Mouse (Mus musculus): ENCODE results near the gene Il10ra. TPM values are rescaled to one million over a fixed set of nuclear protein-coding genes. Genes with fewer than 3 reads are reported as not detected.

Gene Il10ra
- polyA plus RNA-seq, 1 experiment from 2014 or later = 1.1 TPM

DNA sequence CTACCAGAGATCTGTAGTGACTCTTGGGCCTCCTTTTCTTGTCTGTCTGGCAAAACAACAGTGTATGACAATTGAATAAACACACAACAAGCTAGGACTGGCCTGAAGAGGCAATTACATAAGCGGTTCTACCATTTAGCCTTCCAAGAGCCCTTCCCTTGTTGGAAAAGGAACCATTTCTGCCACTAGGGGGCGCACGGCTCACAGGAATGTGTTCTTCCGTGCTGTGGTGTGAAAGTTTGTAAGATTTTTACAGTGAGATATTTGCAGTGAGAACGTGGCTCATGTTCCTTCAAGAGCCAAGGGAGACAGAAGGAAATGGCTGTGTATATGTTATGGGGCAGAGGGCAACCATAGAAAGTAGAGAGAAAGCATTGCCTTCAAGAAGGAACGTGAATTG is 47.4 kb downstream of the Il10ra start:
- H3K27me3 ChIP-seq (replicated peaks; ENCODE audit: control insufficient read depth, insufficient read depth, low read length) = no peaks in the 10 kb centered on the region
- H3K4me2 ChIP-seq (ENCODE audit: low read depth, low read length) = no peak overlapping the region
- ATAC-seq = peak; percentile 42; the same call in 1 of the 2 replicates
- H3K27ac ChIP-seq (ENCODE audit: low read length) = no peak overlapping the region
- 11% methylated on average over 6 of the region's 6 CpGs for WGBS
- H3K4me1 ChIP-seq (ENCODE audit: control insufficient read depth, insufficient read depth, low read length) = no peaks in the 10 kb centered on the region
- no peak overlapping the region for H3K9ac ChIP-seq (ENCODE audit: low read depth, low read length)
- no peak overlapping the region for H3K4me3 ChIP-seq (ENCODE audit: low read length)
- no peaks in the 10 kb centered on the region for H3K9me3 ChIP-seq (ENCODE audit: control insufficient read depth, low read length)
- no peaks in the 10 kb centered on the region for H3K36me3 ChIP-seq (ENCODE audit: control insufficient read depth, insufficient read depth, low read length)

DNA sequence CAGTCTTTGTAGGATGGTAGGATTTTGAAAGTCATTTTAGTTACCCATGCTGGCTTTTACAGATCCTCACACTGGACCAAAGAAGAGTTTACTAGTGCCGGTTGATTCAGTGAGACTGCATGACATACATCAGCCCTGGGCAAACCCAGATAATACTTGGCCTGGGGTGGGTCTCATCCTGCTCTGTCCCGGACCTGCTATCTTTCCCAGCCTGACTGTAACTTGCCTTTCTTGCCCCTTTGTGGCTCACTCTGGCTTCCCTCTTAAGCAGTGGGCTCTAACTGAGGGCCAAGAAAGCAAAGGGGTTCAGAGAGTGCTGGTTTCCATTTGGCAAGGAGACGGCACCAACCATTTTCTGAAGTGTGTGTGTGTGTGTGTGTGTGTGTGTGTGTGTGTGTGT is 49.3 kb downstream of the Il10ra start:
- no peaks in the 10 kb centered on the region for H3K9me3 ChIP-seq (ENCODE audit: control insufficient read depth, low read length)
- H3K4me3 ChIP-seq (ENCODE audit: low read length) = no peak overlapping the region
- H3K9ac ChIP-seq (ENCODE audit: low read depth, low read length) = no peak overlapping the region
- no peak overlapping the region for H3K4me2 ChIP-seq (ENCODE audit: low read depth, low read length)
- no peak overlapping the region for H3K27ac ChIP-seq (ENCODE audit: low read length)
- no peaks in the 10 kb centered on the region; the same call in 1 of the 2 replicates for H3K27me3 ChIP-seq (replicated peaks; ENCODE audit: control insufficient read depth, insufficient read depth, low read length)
- H3K36me3 ChIP-seq (ENCODE audit: control insufficient read depth, insufficient read depth, low read length) = no peaks in the 10 kb centered on the region
- 81% methylated on average over 3 of the region's 3 CpGs for WGBS
- no peaks in the 10 kb centered on the region for H3K4me1 ChIP-seq (ENCODE audit: control insufficient read depth, insufficient read depth, low read length)
- no peak for ATAC-seq

DNA sequence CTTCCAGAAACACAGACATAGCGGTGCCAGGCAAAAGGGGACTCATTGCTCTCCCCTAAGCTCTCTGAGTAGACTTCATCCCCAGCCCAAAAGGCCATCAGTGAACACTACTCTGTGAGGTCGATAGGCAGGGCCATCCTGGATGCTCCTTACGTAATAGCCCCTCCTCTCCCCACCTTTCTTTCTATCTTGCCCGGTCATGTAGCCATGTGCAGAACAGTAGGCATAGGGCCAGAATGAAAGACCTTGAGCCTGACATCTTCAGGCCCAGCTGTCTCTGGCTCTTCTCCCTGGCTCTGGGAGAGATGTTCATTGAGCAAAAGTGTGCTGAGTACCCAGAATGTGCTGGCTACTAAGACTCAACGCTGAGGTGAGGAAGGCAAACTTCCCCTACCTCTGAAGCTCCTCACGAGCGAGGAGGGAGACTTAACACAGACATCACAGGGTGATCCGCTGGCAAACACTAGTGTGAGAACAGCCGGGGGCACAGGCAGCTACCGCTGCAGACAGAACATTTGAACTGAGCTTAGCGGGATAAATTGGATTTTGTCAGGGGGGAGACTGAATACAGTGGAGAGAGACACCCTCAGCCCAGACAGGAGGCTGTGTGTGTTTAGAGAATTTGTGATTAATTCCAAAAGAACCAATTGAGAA is 53.3 kb downstream of the Il10ra start:
- H3K9me3 ChIP-seq (ENCODE audit: control insufficient read depth, low read length) = no peaks in the 10 kb centered on the region
- H3K27ac ChIP-seq (ENCODE audit: low read length) = no peak overlapping the region
- H3K9ac ChIP-seq (ENCODE audit: low read depth, low read length) = no peak overlapping the region
- H3K36me3 ChIP-seq (ENCODE audit: control insufficient read depth, insufficient read depth, low read length) = no peaks in the 10 kb centered on the region
- no peaks in the 10 kb centered on the region for H3K4me1 ChIP-seq (ENCODE audit: control insufficient read depth, insufficient read depth, low read length)
- no peak overlapping the region for H3K4me2 ChIP-seq (ENCODE audit: low read depth, low read length)
- H3K27me3 ChIP-seq (replicated peaks; ENCODE audit: control insufficient read depth, insufficient read depth, low read length) = no peaks in the 10 kb centered on the region; the same call in 1 of the 2 replicates
- no peak overlapping the region for H3K4me3 ChIP-seq (ENCODE audit: low read length)
- ATAC-seq = no peak
- 59% methylated on average over 11 of the region's 11 CpGs for WGBS

DNA sequence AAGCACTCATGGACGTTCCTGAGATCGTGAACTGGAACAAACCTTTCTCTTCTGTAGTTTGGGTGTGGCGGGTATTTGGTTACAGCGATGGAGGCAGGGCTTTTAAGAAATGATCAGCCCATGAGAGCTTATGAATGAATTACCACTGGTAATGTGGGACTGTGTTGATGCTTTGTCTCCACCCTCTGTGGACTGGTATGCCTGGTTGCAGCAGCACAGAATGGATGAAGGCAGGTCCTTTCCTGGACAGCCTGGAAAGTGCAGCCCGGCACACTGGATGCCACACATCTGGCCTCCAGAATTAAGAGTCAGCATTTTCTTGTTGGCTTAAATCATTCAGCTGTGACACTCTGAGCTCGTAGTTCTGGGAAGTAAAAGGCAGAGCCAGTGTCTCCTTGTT is 56.9 kb downstream of the Il10ra start:
- 64% methylated on average over 6 of the region's 6 CpGs for WGBS
- peak; percentile 33; the same call in 1 of the 2 replicates for ATAC-seq

DNA sequence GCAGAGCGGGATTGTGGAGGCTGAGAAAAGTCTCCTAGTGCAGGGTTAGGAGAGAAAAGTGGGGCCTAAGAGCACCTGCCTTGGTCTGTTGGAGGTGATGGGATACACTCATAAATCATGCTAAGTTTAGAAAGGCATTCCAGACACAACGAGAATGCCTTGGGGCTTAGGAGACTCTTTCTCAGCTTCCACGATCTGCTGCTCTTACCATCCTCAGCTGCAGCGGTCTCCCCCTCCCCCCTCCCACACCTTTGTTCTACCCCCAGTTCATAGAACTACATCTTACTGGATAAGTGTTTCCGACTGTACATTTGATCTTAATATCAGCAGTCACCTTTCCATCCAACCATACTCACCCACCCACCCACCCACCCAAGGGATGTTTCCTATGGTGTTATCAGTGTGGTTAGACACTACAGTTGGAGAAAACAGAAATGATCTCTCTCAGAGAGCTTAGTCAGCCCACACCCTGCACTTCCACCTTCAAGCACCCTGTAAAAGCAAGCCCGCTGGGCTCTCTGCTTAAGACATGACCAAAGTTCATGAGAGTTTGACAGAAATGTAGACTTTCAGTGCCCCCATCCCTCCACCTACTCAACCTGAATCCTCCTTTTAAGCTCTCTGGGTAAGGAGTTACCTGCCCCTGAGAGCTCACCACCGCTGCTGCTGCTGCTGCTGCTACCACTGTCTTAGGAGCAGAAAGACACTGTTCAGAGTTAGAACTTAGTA is 61.8 kb downstream of the Il10ra start:
- Histone ChIP-seq H3K9me3 (ENCODE audit: control insufficient read depth, low read length) (no peaks in the 10 kb centered on the region), H3K27ac (ENCODE audit: low read length) (no peak overlapping the region), H3K4me1 (ENCODE audit: control insufficient read depth, insufficient read depth, low read length) (0 out of 2 replicates have a peak, but pooled peaks cover 6% of the 10 kb centered on the region), H3K9ac (ENCODE audit: low read depth, low read length) (no peak overlapping the region), H3K4me3 (ENCODE audit: low read length) (no peak overlapping the region), H3K27me3 (replicated peaks; ENCODE audit: control insufficient read depth, insufficient read depth, low read length) (no peaks in the 10 kb centered on the region), H3K4me2 (ENCODE audit: low read depth, low read length) (no peak overlapping the region), H3K36me3 (ENCODE audit: control insufficient read depth, insufficient read depth, low read length) (no peaks in the 10 kb centered on the region)
- ATAC-seq = no peak
- 66% methylated on average over 7 of the region's 7 CpGs for WGBS

More for the DNA sequence above, 56.9 kb downstream of the Il10ra start:
- Histone ChIP-seq H3K27ac (ENCODE audit: low read length) (no peak overlapping the region), H3K9me3 (ENCODE audit: control insufficient read depth, low read length) (no peaks in the 10 kb centered on the region), H3K4me3 (ENCODE audit: low read length) (no peak overlapping the region), H3K27me3 (replicated peaks; ENCODE audit: control insufficient read depth, insufficient read depth, low read length) (no peaks in the 10 kb centered on the region; the same call in 1 of the 2 replicates), H3K9ac (ENCODE audit: low read depth, low read length) (no peak overlapping the region), H3K36me3 (ENCODE audit: control insufficient read depth, insufficient read depth, low read length) (no peaks in the 10 kb centered on the region), H3K4me1 (ENCODE audit: control insufficient read depth, insufficient read depth, low read length) (no peaks in the 10 kb centered on the region), H3K4me2 (ENCODE audit: low read depth, low read length) (no peak overlapping the region)

DNA sequence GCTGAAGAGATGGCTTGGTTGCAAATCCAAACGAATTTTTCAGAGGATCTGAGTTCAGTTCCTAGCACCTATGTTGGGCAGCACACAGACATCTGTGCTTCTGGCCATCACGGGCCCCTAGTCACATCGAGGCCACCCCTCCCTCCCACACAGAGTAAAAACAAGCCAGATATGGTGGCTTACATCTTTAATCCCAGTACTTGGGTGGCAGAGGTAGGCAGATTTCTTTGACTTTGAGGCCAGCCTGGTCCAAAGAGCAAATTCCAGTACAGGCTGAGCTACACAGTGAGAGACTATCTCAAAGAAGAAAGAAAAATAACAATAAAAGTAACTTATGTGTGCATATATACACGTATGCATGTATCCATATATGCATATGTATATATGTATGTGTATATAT is 62.8 kb downstream of the Il10ra start:
- ATAC-seq = no peak
- peaks cover 9% of the 10 kb centered on the region; the same call in 1 of the 2 replicates for H3K4me1 ChIP-seq (ENCODE audit: control insufficient read depth, insufficient read depth, low read length)

DNA sequence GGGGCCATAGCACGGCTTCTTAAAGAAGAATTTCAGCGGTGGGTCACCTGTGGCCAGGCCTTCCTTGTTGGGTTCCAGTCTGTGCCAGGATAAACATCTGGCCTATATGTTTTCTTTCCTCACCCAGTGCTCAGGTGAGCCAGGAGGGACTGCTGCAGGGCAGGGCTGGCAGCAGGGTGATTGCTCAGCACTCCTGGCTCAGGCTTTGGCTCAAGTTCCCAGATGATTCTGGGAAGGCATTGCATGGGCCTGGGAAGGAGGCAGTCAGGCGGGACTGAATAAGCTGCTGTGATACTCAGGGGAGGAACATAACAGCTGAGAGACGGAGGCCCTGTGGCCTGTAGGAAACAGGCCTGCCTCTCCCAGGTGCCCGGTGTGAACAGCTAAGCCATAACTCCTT is 63.8 kb downstream of the Il10ra start:
- no peaks in the 10 kb centered on the region for H3K9me3 ChIP-seq (ENCODE audit: control insufficient read depth, low read length)
- H3K9ac ChIP-seq (ENCODE audit: low read depth, low read length) = no peak overlapping the region
- no peak overlapping the region for H3K4me3 ChIP-seq (ENCODE audit: low read length)
- 78% methylated on average over 5 of the region's 5 CpGs for WGBS
- H3K27me3 ChIP-seq (replicated peaks; ENCODE audit: control insufficient read depth, insufficient read depth, low read length) = no peaks in the 10 kb centered on the region
- H3K36me3 ChIP-seq (ENCODE audit: control insufficient read depth, insufficient read depth, low read length) = no peaks in the 10 kb centered on the region
- no peak overlapping the region for H3K27ac ChIP-seq (ENCODE audit: low read length)
- H3K4me1 ChIP-seq (ENCODE audit: control insufficient read depth, insufficient read depth, low read length) = peaks cover 11% of the 10 kb centered on the region; the same call in 1 of the 2 replicates
- no peak overlapping the region for H3K4me2 ChIP-seq (ENCODE audit: low read depth, low read length)
- ATAC-seq = no peak

More for the DNA sequence above, 62.8 kb downstream of the Il10ra start:
- no peaks in the 10 kb centered on the region for H3K9me3 ChIP-seq (ENCODE audit: control insufficient read depth, low read length)
- no peaks in the 10 kb centered on the region for H3K36me3 ChIP-seq (ENCODE audit: control insufficient read depth, insufficient read depth, low read length)
- no peak overlapping the region for H3K4me3 ChIP-seq (ENCODE audit: low read length)
- H3K4me2 ChIP-seq (ENCODE audit: low read depth, low read length) = no peak overlapping the region
- H3K27ac ChIP-seq (ENCODE audit: low read length) = no peak overlapping the region
- 73% methylated on average over 4 of the region's 4 CpGs for WGBS
- H3K9ac ChIP-seq (ENCODE audit: low read depth, low read length) = no peak overlapping the region
- no peaks in the 10 kb centered on the region for H3K27me3 ChIP-seq (replicated peaks; ENCODE audit: control insufficient read depth, insufficient read depth, low read length)

Small RNA genes within 50 kb of the gene (microRNA-seq; reads per million reads assigned to microRNA genes)
- gene Mir7086 = not detected

Other genes starting within 250 kb of the Il10ra start
- gene Mpzl2, start 229.3 kb downstream of the Il10ra start, polyA plus RNA-seq (2015; fragmentation: Nextera tagmentation; extraction: Ambion mirVana) = 25.7 and 29.1 TPM in 2 replicates
- 6.2 and 7.0 TPM in 2 replicates for gene Mpzl3, start 214.0 kb downstream of the Il10ra start, polyA plus RNA-seq (2015; fragmentation: Nextera tagmentation; extraction: Ambion mirVana)
- 100 and 102 TPM in 2 replicates for gene Jaml, start 190.0 kb downstream of the Il10ra start, polyA plus RNA-seq (2015; fragmentation: Nextera tagmentation; extraction: Ambion mirVana)
- gene Scn2b, start 151.4 kb downstream of the Il10ra start, polyA plus RNA-seq (2015; fragmentation: Nextera tagmentation; extraction: Ambion mirVana) = 1.9 and 2.1 TPM in 2 replicates
- gene Scn4b, start 130.8 kb downstream of the Il10ra start, polyA plus RNA-seq (2015; fragmentation: Nextera tagmentation; extraction: Ambion mirVana) = 0.13 and 0.15 TPM in 2 replicates
- gene BC049352, start 87.1 kb downstream of the Il10ra start, polyA plus RNA-seq (2015; fragmentation: Nextera tagmentation; extraction: Ambion mirVana) = 0.15 and 0.36 TPM in 2 replicates
- gene Tmprss4, start 65.1 kb downstream of the Il10ra start, polyA plus RNA-seq (2015; fragmentation: Nextera tagmentation; extraction: Ambion mirVana) = 45.2 and 46.2 TPM in 2 replicates
- gene Tmprss13, start 50.0 kb upstream of the Il10ra start, polyA plus RNA-seq (2015; fragmentation: Nextera tagmentation; extraction: Ambion mirVana) = 0.21 and 0.51 TPM in 2 replicates
- gene Fxyd6, start 101.0 kb upstream of the Il10ra start, polyA plus RNA-seq (2015; fragmentation: Nextera tagmentation; extraction: Ambion mirVana) = 65.8 and 66.7 TPM in 2 replicates
- gene Fxyd2, start 130.5 kb upstream of the Il10ra start, polyA plus RNA-seq (2015; fragmentation: Nextera tagmentation; extraction: Ambion mirVana) = 2.2 and 3.1 TPM in 2 replicates
- gene Dscaml1, start 157.5 kb upstream of the Il10ra start, polyA plus RNA-seq (2015; fragmentation: Nextera tagmentation; extraction: Ambion mirVana) = 0.29 and 0.33 TPM in 2 replicates

Measured in intestine, embryonic 16.5 days (tissue).